Mouse (Mus musculus): ENCODE data around the gene Mrps21. TPM values are rescaled to one million over a fixed set of nuclear protein-coding genes. Genes with fewer than 3 reads are reported as not detected.

Gene Mrps21
- polyA plus RNA-seq, 1 experiment from 2014 or later: 252 TPM

- no peak for DNase-seq (ENCODE audit: low spot score)
- Histone ChIP-seq H3K36me3 (ENCODE audit: insufficient read depth, low read length) (0 out of 2 replicates have a peak, but pooled peaks cover 8% of the 10 kb centered on the region), H3K27ac (ENCODE audit: low read length) (no peak overlapping the region), H3K4me2 (replicated peaks; ENCODE audit: low read depth, low read length) (no peak overlapping the region), H3K4me1 (ENCODE audit: insufficient read depth, low read depth, low read length) (peaks cover 5% of the 10 kb centered on the region), H3K27me3 (replicated peaks; ENCODE audit: insufficient read depth, low read length) (no peaks in the 10 kb centered on the region), H3K9ac (replicated peaks; ENCODE audit: low read depth) (no peak overlapping the region), H3K9me3 (ENCODE audit: low read length) (no peaks in the 10 kb centered on the region), H3K4me3 (ENCODE audit: low read depth, low read length) (no peak overlapping the region)
- ATAC-seq: no peak
- 89% methylated on average over 2 of the region's 2 CpGs for WGBS
- TF ChIP-seq CTCF (IDR thresholded peaks at IDR 0.05) (no peak), EP300 (IDR thresholded peaks at IDR 0.05) (no peak)
These were observed 3.9 kb downstream of the Mrps21 start for GRCm38 (mm10) chr3:95867408-95867807.

GRCm38 (mm10) chr3:95866071-95866470 lies 5.2 kb downstream of the Mrps21 start:
- Histone ChIP-seq H3K4me2 (replicated peaks; ENCODE audit: low read depth, low read length) (no peak overlapping the region), H3K27ac (ENCODE audit: low read length) (no peak overlapping the region), H3K36me3 (ENCODE audit: insufficient read depth, low read length) (0 out of 2 replicates have a peak, but pooled peaks cover 8% of the 10 kb centered on the region), H3K4me1 (ENCODE audit: insufficient read depth, low read depth, low read length) (no peaks in the 10 kb centered on the region), H3K9ac (replicated peaks; ENCODE audit: low read depth) (no peak overlapping the region), H3K9me3 (ENCODE audit: low read length) (no peaks in the 10 kb centered on the region), H3K4me3 (ENCODE audit: low read depth, low read length) (no peak overlapping the region), H3K27me3 (replicated peaks; ENCODE audit: insufficient read depth, low read length) (no peaks in the 10 kb centered on the region)
- ATAC-seq: no peak
- no peak for DNase-seq (ENCODE audit: low spot score)
- WGBS: 85% methylated on average over 5 of the region's 5 CpGs
- no peak for TF ChIP-seq EP300 (IDR thresholded peaks at IDR 0.05)
- TF ChIP-seq CTCF (IDR thresholded peaks at IDR 0.05): no peak

- Histone ChIP-seq H3K9ac (replicated peaks; ENCODE audit: low read depth) (no peak overlapping the region), H3K4me1 (ENCODE audit: insufficient read depth, low read depth, low read length) (no peaks in the 10 kb centered on the region), H3K36me3 (ENCODE audit: insufficient read depth, low read length) (0 out of 2 replicates have a peak, but pooled peaks cover 8% of the 10 kb centered on the region), H3K4me2 (replicated peaks; ENCODE audit: low read depth, low read length) (no peak overlapping the region), H3K4me3 (ENCODE audit: low read depth, low read length) (no peak overlapping the region), H3K27me3 (replicated peaks; ENCODE audit: insufficient read depth, low read length) (no peaks in the 10 kb centered on the region), H3K9me3 (ENCODE audit: low read length) (no peaks in the 10 kb centered on the region), H3K27ac (ENCODE audit: low read length) (no peak overlapping the region)
- ATAC-seq (no peak), DNase-seq (ENCODE audit: low spot score) (no peak)
- 86% methylated on average over 20 of the region's 20 CpGs for WGBS
- no peak for TF ChIP-seq CTCF (IDR thresholded peaks at IDR 0.05)
- TF ChIP-seq EP300 (IDR thresholded peaks at IDR 0.05): no peak
These were observed 5.7 kb downstream of the Mrps21 start for GRCm38 (mm10) chr3:95865571-95865970.

- H3K27ac ChIP-seq (ENCODE audit: low read length): no peak overlapping the region
- DNase-seq (ENCODE audit: low spot score): no peak
- H3K4me3 ChIP-seq (ENCODE audit: low read depth, low read length): no peak overlapping the region
- H3K4me1 ChIP-seq (ENCODE audit: insufficient read depth, low read depth, low read length): no peaks in the 10 kb centered on the region
- ATAC-seq: no peak
- TF ChIP-seq CTCF (IDR thresholded peaks at IDR 0.05) (no peak), EP300 (IDR thresholded peaks at IDR 0.05) (no peak)
- 75% methylated on average over 5 of the region's 5 CpGs for WGBS
- H3K27me3 ChIP-seq (replicated peaks; ENCODE audit: insufficient read depth, low read length): no peaks in the 10 kb centered on the region
- H3K9me3 ChIP-seq (ENCODE audit: low read length): no peaks in the 10 kb centered on the region
- H3K36me3 ChIP-seq (ENCODE audit: insufficient read depth, low read length): 0 out of 2 replicates have a peak, but pooled peaks cover 8% of the 10 kb centered on the region
- no peak overlapping the region for H3K9ac ChIP-seq (replicated peaks; ENCODE audit: low read depth)
- no peak overlapping the region for H3K4me2 ChIP-seq (replicated peaks; ENCODE audit: low read depth, low read length)
These were observed 6.3 kb downstream of the Mrps21 start for GRCm38 (mm10) chr3:95865050-95865449.

GRCm38 (mm10) chr3:95863578-95863977 lies 7.7 kb downstream of the Mrps21 start:
- H3K4me1 ChIP-seq (ENCODE audit: insufficient read depth, low read depth, low read length): no peaks in the 10 kb centered on the region
- H3K36me3 ChIP-seq (ENCODE audit: insufficient read depth, low read length): 0 out of 2 replicates have a peak, but pooled peaks cover 8% of the 10 kb centered on the region
- DNase-seq (ENCODE audit: low spot score) (no peak), ATAC-seq (no peak)
- no peaks in the 10 kb centered on the region for H3K27me3 ChIP-seq (replicated peaks; ENCODE audit: insufficient read depth, low read length)
- TF ChIP-seq CTCF (IDR thresholded peaks at IDR 0.05): no peak
- no peak for TF ChIP-seq EP300 (IDR thresholded peaks at IDR 0.05)
- H3K4me2 ChIP-seq (replicated peaks; ENCODE audit: low read depth, low read length): no peak overlapping the region
- no peak overlapping the region for H3K27ac ChIP-seq (ENCODE audit: low read length)
- no peak overlapping the region for H3K4me3 ChIP-seq (ENCODE audit: low read depth, low read length)
- no peak overlapping the region for H3K9ac ChIP-seq (replicated peaks; ENCODE audit: low read depth)
- 63% methylated on average over 7 of the region's 7 CpGs for WGBS
- H3K9me3 ChIP-seq (ENCODE audit: low read length): no peaks in the 10 kb centered on the region

- WGBS: 42% methylated on average over 2 of the region's 2 CpGs
These were observed 9.5 kb downstream of the Mrps21 start for GRCm38 (mm10) chr3:95861796-95862195.

GRCm38 (mm10) chr3:95861216-95861615 lies 10.1 kb downstream of the Mrps21 start:
- WGBS: 78% methylated on average over 10 of the region's 10 CpGs
- Histone ChIP-seq H3K9ac (replicated peaks; ENCODE audit: low read depth) (no peak overlapping the region), H3K9me3 (ENCODE audit: low read length) (no peaks in the 10 kb centered on the region), H3K27ac (ENCODE audit: low read length) (no peak overlapping the region), H3K27me3 (replicated peaks; ENCODE audit: insufficient read depth, low read length) (no peaks in the 10 kb centered on the region), H3K4me3 (ENCODE audit: low read depth, low read length) (no peak overlapping the region), H3K4me1 (ENCODE audit: insufficient read depth, low read depth, low read length) (no peaks in the 10 kb centered on the region), H3K4me2 (replicated peaks; ENCODE audit: low read depth, low read length) (no peak overlapping the region), H3K36me3 (ENCODE audit: insufficient read depth, low read length) (0 out of 2 replicates have a peak, but pooled peaks cover 8% of the 10 kb centered on the region)
- ATAC-seq (no peak), DNase-seq (ENCODE audit: low spot score) (no peak)
- TF ChIP-seq CTCF (IDR thresholded peaks at IDR 0.05): peak; percentile 64
- TF ChIP-seq EP300 (IDR thresholded peaks at IDR 0.05): no peak

More at GRCm38 (mm10) chr3:95861796-95862195, 9.5 kb downstream of the Mrps21 start:
- 0 out of 2 replicates have a peak, but pooled peaks cover 8% of the 10 kb centered on the region for H3K36me3 ChIP-seq (ENCODE audit: insufficient read depth, low read length)
- no peak overlapping the region for H3K27ac ChIP-seq (ENCODE audit: low read length)
- no peak overlapping the region for H3K4me2 ChIP-seq (replicated peaks; ENCODE audit: low read depth, low read length)
- no peak overlapping the region for H3K4me3 ChIP-seq (ENCODE audit: low read depth, low read length)
- TF ChIP-seq EP300 (IDR thresholded peaks at IDR 0.05) (no peak), CTCF (IDR thresholded peaks at IDR 0.05) (peak; percentile 88)
- H3K9ac ChIP-seq (replicated peaks; ENCODE audit: low read depth): no peak overlapping the region
- ATAC-seq (peak; percentile 83), DNase-seq (ENCODE audit: low spot score) (peak; percentile 89)
- H3K4me1 ChIP-seq (ENCODE audit: insufficient read depth, low read depth, low read length): no peaks in the 10 kb centered on the region
- no peaks in the 10 kb centered on the region for H3K27me3 ChIP-seq (replicated peaks; ENCODE audit: insufficient read depth, low read length)
- no peaks in the 10 kb centered on the region for H3K9me3 ChIP-seq (ENCODE audit: low read length)

Data from lung, postnatal 0 days (tissue).